Mouse (Mus musculus) MEL (cell line): ENCODE measurements around the gene Gtsf1l. TPM values are rescaled to one million over a fixed set of nuclear protein-coding genes. Genes with fewer than 3 reads are reported as not detected.

ENCODE experiments used
- DNase-seq: peaks from one replicate; pipeline ENCODE4 v3.0.0; 2011; ENCODE audit warnings: low read depth, low spot score
- H3K27ac ChIP-seq: 2 replicates; pipeline ENCODE4 v1.5.1; 2012; ENCODE audit warnings: low read depth, mild to moderate bottlenecking, control low read depth, low read length, moderate library complexity; ENCODE audit not compliant: control insufficient read depth
- H3K27me3 ChIP-seq, 2 experiments: fragments of 150-350 bp in 1 of 2; sonication (generic) in 1 of 2; 2 replicates each; pipeline ENCODE4 v1.6.1; 2012; ENCODE audit warnings: low read length in 2 of 2, mild to moderate bottlenecking in 2 of 2, improper control_type of control experiment in 1 of 2, moderate library complexity in 1 of 2; ENCODE audit not compliant: insufficient read depth in 2 of 2, control insufficient read depth in 1 of 2
- H3K36me3 ChIP-seq, 2 experiments: 2 replicates each; pipeline ENCODE4 v1.6.1; 2012 to 2014; ENCODE audit warnings: low read length in 2 of 2, improper control_type of control experiment in 1 of 2, inconsistent platforms in 1 of 2, mild to moderate bottlenecking in 1 of 2; ENCODE audit not compliant: insufficient read depth in 2 of 2, control insufficient read depth in 1 of 2
- H3K4me1 ChIP-seq, 2 experiments: fragments of 150-350 bp in 1 of 2; sonication (generic) in 1 of 2; 2 replicates each; pipeline ENCODE4 v1.6.1; 2012; ENCODE audit warnings: low read length in 2 of 2, improper control_type of control experiment in 1 of 2, mild to moderate bottlenecking in 1 of 2; ENCODE audit not compliant: insufficient read depth in 2 of 2, control insufficient read depth in 1 of 2
- H3K4me3 ChIP-seq, 2 experiments: fragments of 150-350 bp in 1 of 2; sonication (generic) in 1 of 2; 2 replicates each; pipeline ENCODE4 v1.5.1; 2012; ENCODE audit warnings: low read depth in 2 of 2, low read length in 2 of 2, mild to moderate bottlenecking in 2 of 2, moderate library complexity in 2 of 2, control low read depth in 1 of 2, improper control_type of control experiment in 1 of 2; ENCODE audit not compliant: control insufficient read depth in 1 of 2, insufficient read depth in 1 of 2
- H3K79me2 ChIP-seq: 2 replicates; pipeline ENCODE4 v1.6.1; 2012; ENCODE audit warnings: mild to moderate bottlenecking, low read length, moderate library complexity; ENCODE audit not compliant: control insufficient read depth, poor library complexity, insufficient read depth
- H3K9ac ChIP-seq: 2 replicates; pipeline ENCODE4 v1.6.1; 2012; ENCODE audit warnings: low read depth, mild to moderate bottlenecking, control low read depth, low read length, moderate library complexity; ENCODE audit not compliant: control insufficient read depth, poor library complexity, severe bottlenecking
- H3K9me3 ChIP-seq: fragments of 150-350 bp; sonication (generic); replicated peaks from 2 replicates; pipeline ENCODE4 v1.6.1; 2012; ENCODE audit warnings: mild to moderate bottlenecking, low read length, improper control_type of control experiment, moderate library complexity; ENCODE audit not compliant: insufficient read depth
- BHLHE40 ChIP-seq: IDR thresholded peaks from 2 replicates; pipeline ENCODE4 v1.6.1; 2012; ENCODE audit warnings: low read depth, mild to moderate bottlenecking, inconsistent platforms, low read length, improper control_type of control experiment, borderline replicate concordance
- CHD2 ChIP-seq: IDR thresholded peaks from 2 replicates; pipeline ENCODE4 v1.6.1; 2011; ENCODE audit warnings: low read length, improper control_type of control experiment
- CTCF ChIP-seq, 3 experiments: IDR thresholded peaks in 2 of 3; conservative IDR thresholded peaks in 1 of 3; 2 replicates each; pipeline ENCODE4 v1.5.1; 2011 to 2012; ENCODE audit warnings: low read length in 3 of 3, low read depth in 2 of 3, mild to moderate bottlenecking in 2 of 3, improper control_type of control experiment in 1 of 3, inconsistent platforms in 1 of 3, mixed read lengths in 1 of 3, moderate library complexity in 1 of 3; ENCODE audit not compliant: control insufficient read depth in 1 of 3, insufficient read depth in 1 of 3, poor library complexity in 1 of 3, severe bottlenecking in 1 of 3
- E2F4 ChIP-seq: IDR thresholded peaks from 2 replicates; pipeline ENCODE4 v1.6.1; 2011; ENCODE audit warnings: low read depth, low read length, improper control_type of control experiment, borderline replicate concordance
- ELF1 ChIP-seq: IDR thresholded peaks from 2 replicates; pipeline ENCODE4 v1.6.1; 2014; ENCODE audit warnings: low read depth, mild to moderate bottlenecking, inconsistent platforms, low read length, improper control_type of control experiment, moderate library complexity
- EP300 ChIP-seq, 2 experiments: IDR thresholded peaks; 2 replicates each; pipeline ENCODE4 v1.6.1; 2011; ENCODE audit warnings: improper control_type of control experiment in 2 of 2, low read length in 2 of 2, low read depth in 1 of 2, mild to moderate bottlenecking in 1 of 2
- ETS1 ChIP-seq: IDR thresholded peaks from 2 replicates; pipeline ENCODE4 v1.6.1; 2012; ENCODE audit warnings: low read depth, mild to moderate bottlenecking, inconsistent platforms, low read length, improper control_type of control experiment, moderate library complexity
- HCFC1 ChIP-seq: IDR thresholded peaks from 2 replicates; pipeline ENCODE4 v1.6.1; 2012; ENCODE audit warnings: low read depth, mild to moderate bottlenecking, inconsistent platforms, low read length, improper control_type of control experiment, moderate library complexity
- JUND ChIP-seq: IDR thresholded peaks from 2 replicates; pipeline ENCODE4 v1.6.1; 2011; ENCODE audit warnings: low read depth, mild to moderate bottlenecking, improper control_type of control experiment, low read length
- KAT2A ChIP-seq: conservative IDR thresholded peaks from 2 replicates; pipeline ENCODE4 v1.6.1; 2012; ENCODE audit warnings: low read depth, low read length, improper control_type of control experiment, inconsistent platforms
- MAFK ChIP-seq: IDR thresholded peaks from 2 replicates; pipeline ENCODE4 v1.6.1; 2011; ENCODE audit warnings: low read depth, mild to moderate bottlenecking, low read length, improper control_type of control experiment, borderline replicate concordance
- MEF2A ChIP-seq: IDR thresholded peaks from 2 replicates; pipeline ENCODE4 v1.6.1; 2014; ENCODE audit warnings: low read depth, mild to moderate bottlenecking, inconsistent platforms, low read length, improper control_type of control experiment; ENCODE audit not compliant: poor library complexity, insufficient replicate concordance, severe bottlenecking; ENCODE audit errors: extremely low read depth
- MXI1 ChIP-seq: IDR thresholded peaks from 2 replicates; pipeline ENCODE4 v1.6.1; 2011; ENCODE audit warnings: mild to moderate bottlenecking, low read depth, low read length, improper control_type of control experiment
- MYC ChIP-seq: IDR thresholded peaks from 2 replicates; pipeline ENCODE4 v1.6.1; 2011; ENCODE audit warnings: low read depth, mild to moderate bottlenecking, low read length, improper control_type of control experiment, moderate library complexity
- NELFE ChIP-seq: IDR thresholded peaks from 2 replicates; pipeline ENCODE4 v1.6.1; 2011; ENCODE audit warnings: low read depth, low read length, improper control_type of control experiment
- NRF1 ChIP-seq: IDR thresholded peaks from 2 replicates; pipeline ENCODE4 v1.6.1; 2014; ENCODE audit warnings: low read depth, mild to moderate bottlenecking, inconsistent platforms, low read length, improper control_type of control experiment, moderate library complexity; ENCODE audit not compliant: poor library complexity, insufficient read depth, severe bottlenecking
- POLR2AphosphoS2 ChIP-seq: IDR thresholded peaks from 2 replicates; pipeline ENCODE4 v1.6.1; 2011; ENCODE audit warnings: low read length, improper control_type of control experiment
- POLR2AphosphoS5 ChIP-seq: IDR thresholded peaks from 2 replicates; pipeline ENCODE4 v1.6.1; 2012; ENCODE audit warnings: low read depth, borderline replicate concordance, mild to moderate bottlenecking, inconsistent platforms, low read length, moderate library complexity, mixed read lengths
- RAD21 ChIP-seq: IDR thresholded peaks from 2 replicates; pipeline ENCODE4 v1.6.1; 2011; ENCODE audit warnings: mild to moderate bottlenecking, low read depth, low read length, improper control_type of control experiment
- RCOR1 ChIP-seq: IDR thresholded peaks from 2 replicates; pipeline ENCODE4 v1.6.1; 2012; ENCODE audit warnings: low read depth, mild to moderate bottlenecking, inconsistent platforms, low read length, improper control_type of control experiment
- SMC3 ChIP-seq: IDR thresholded peaks from 2 replicates; pipeline ENCODE4 v1.6.1; 2011; ENCODE audit warnings: low read depth, low read length, improper control_type of control experiment
- TBP ChIP-seq: IDR thresholded peaks from 2 replicates; pipeline ENCODE4 v1.8.0; 2011; ENCODE audit warnings: low read depth, low read length, improper control_type of control experiment
- TCF12 ChIP-seq: IDR thresholded peaks from 2 replicates; pipeline ENCODE4 v1.6.1; 2014; ENCODE audit warnings: low read depth, mild to moderate bottlenecking, inconsistent platforms, low read length, improper control_type of control experiment, moderate library complexity
- UBTF ChIP-seq: IDR thresholded peaks from 2 replicates; pipeline ENCODE4 v1.6.1; 2012; ENCODE audit warnings: low read depth, mild to moderate bottlenecking, inconsistent platforms, low read length, improper control_type of control experiment, moderate library complexity, borderline replicate concordance; ENCODE audit not compliant: insufficient read depth
- USF1 ChIP-seq: IDR thresholded peaks from 2 replicates; pipeline ENCODE4 v1.6.1; 2014; ENCODE audit warnings: low read depth, mild to moderate bottlenecking, inconsistent platforms, low read length, improper control_type of control experiment, moderate library complexity
- ZC3H11A ChIP-seq: IDR thresholded peaks from 2 replicates; pipeline ENCODE4 v1.6.1; 2012; ENCODE audit warnings: low read depth, mild to moderate bottlenecking, inconsistent platforms, low read length, improper control_type of control experiment
- ZKSCAN1 ChIP-seq: IDR thresholded peaks from 2 replicates; pipeline ENCODE4 v1.6.1; 2012; ENCODE audit warnings: low read depth, mild to moderate bottlenecking, inconsistent platforms, low read length, improper control_type of control experiment, moderate library complexity
- ZNF384 ChIP-seq: IDR thresholded peaks from 2 replicates; pipeline ENCODE4 v1.6.1; 2012; ENCODE audit warnings: low read depth, mild to moderate bottlenecking, inconsistent platforms, low read length, improper control_type of control experiment
- polyA plus RNA-seq, 2 experiments: library from polyadenylated mRNA; stranded (reverse) in 1 of 2; unstranded in 1 of 2; fragments of >175 nt in 1 of 2; fragments of >200 nt in 1 of 2; gene quantifications; 2 replicates each; pipeline versions ENCODE4 v1.2.1 to v1.2.4; 2012; ENCODE audit warnings: low replicate concordance in 2 of 2, low read depth in 1 of 2; ENCODE audit not compliant: insufficient read length in 2 of 2, insufficient read depth in 1 of 2, missing spikeins in 1 of 2
- total RNA-seq: library from RNA; depleted of rRNA; stranded (reverse); fragments of 300-350 nt; gene quantifications from 2 replicates; pipeline ENCODE4 v1.2.3, GENCODE M21; 2012

The Gtsf1l gene
- total and polyA plus RNA-seq, 3 experiments: not detected

GRCm38 (mm10) chr2:163049116-163049515 lies 38.5 kb downstream of the Gtsf1l start:
- DNase-seq: peak; percentile 45
- H3K9me3 ChIP-seq: no peaks in the 10 kb centered on the region
- TF ChIP-seq EP300 (IDR thresholded peaks at IDR 0.05; ENCODE audit: low read depth in 1 of 2, low read length in 2 of 2): no peak
- no peak for TF ChIP-seq KAT2A
- no peak for TF ChIP-seq ZKSCAN1
- TF ChIP-seq ZNF384: no peak
- TF ChIP-seq RAD21: no peak
- TF ChIP-seq TBP: no peak
- TF ChIP-seq SMC3: no peak
- no peak for TF ChIP-seq E2F4
- TF ChIP-seq UBTF: no peak
- no peak for TF ChIP-seq BHLHE40
- TF ChIP-seq MXI1: no peak
- TF ChIP-seq HCFC1: no peak
- TF ChIP-seq RCOR1: no peak
- TF ChIP-seq POLR2AphosphoS2: no peak
- TF ChIP-seq MEF2A: no peak
- TF ChIP-seq NRF1: no peak
- TF ChIP-seq, all 39 proteins: peak for 0
- Histone ChIP-seq H3K27me3 (no peaks in the 10 kb centered on the region), H3K79me2 (no peaks in the 10 kb centered on the region), H3K4me1 (peaks cover 0 to 5% of the 10 kb centered on the region in 2 experiments; a peak in 1 of 4 replicates), H3K4me3 (no peak overlapping the region), H3K9ac (no peak overlapping the region), H3K36me3 (peaks cover 1 to 3% of the 10 kb centered on the region in 2 experiments; a peak in 2 of 4 replicates), H3K27ac (no peak overlapping the region)

- no peaks in the 10 kb centered on the region for H3K4me1 ChIP-seq
- H3K36me3 ChIP-seq: peaks cover 0 to 3% of the 10 kb centered on the region in 2 experiments; a peak in 1 of 4 replicates
- H3K27me3 ChIP-seq: no peaks in the 10 kb centered on the region
- H3K9ac ChIP-seq: no peak overlapping the region
- no peak overlapping the region for H3K27ac ChIP-seq
- TF ChIP-seq NELFE (no peak), SMC3 (peak; percentile 24; the same call in 1 of the 2 replicates), ELF1 (no peak), RAD21 (peak; percentile 15), CTCF (IDR thresholded peaks at IDR 0.05 in 2 of 3, conservative IDR thresholded peaks at IDR 0.05 in 1 of 3; ENCODE audit: control insufficient read depth in 1 of 3, insufficient read depth in 1 of 3, low read depth in 2 of 3, low read length in 3 of 3, poor library complexity in 1 of 3, severe bottlenecking in 1 of 3) (peak; percentile 48 to 86 (median 68)), TCF12 (no peak), ETS1 (no peak), MYC (0 out of 2 replicates have a peak, but pooled peaks have one; percentile 45), ZC3H11A (no peak), JUND (no peak), POLR2AphosphoS5 (no peak), HCFC1 (no peak), MXI1 (no peak), USF1 (no peak), RCOR1 (no peak), CHD2 (no peak), POLR2AphosphoS2 (no peak), MAFK (no peak)
- no peaks in the 10 kb centered on the region for H3K9me3 ChIP-seq
- no peak overlapping the region for H3K4me3 ChIP-seq
- no peaks in the 10 kb centered on the region for H3K79me2 ChIP-seq
- DNase-seq: peak; percentile 68
Measured at GRCm38 (mm10) chr2:163048125-163048524, 39.5 kb downstream of the Gtsf1l start.
